Mouse (Mus musculus): ENCODE measurements around the gene Adgrf2. TPM values are rescaled to one million over a fixed set of nuclear protein-coding genes. Genes with fewer than 3 reads are reported as not detected.

Gene Adgrf2
- polyA plus RNA-seq, 1 experiment, result 0.23 TPM

- TF ChIP-seq POLR2A (IDR thresholded peaks at IDR 0.05; ENCODE audit: control insufficient read depth, extremely low read depth, insufficient read depth, low read length, poor library complexity) (no peak), CTCF (IDR thresholded peaks at IDR 0.05; ENCODE audit: borderline replicate concordance, control insufficient read depth, extremely low read depth, insufficient read depth, low read length, poor library complexity) (no peak)
- no peak for DNase-seq
- WGBS, result 90% methylated on average over 2 of the region's 2 CpGs
These were observed 10.2 kb upstream of the Adgrf2 start for GRCm38 (mm10) chr17:42752173-42752572.

GRCm38 (mm10) chr17:42745657-42746420, 3.9 kb upstream of the Adgrf2 start:
- WGBS, result 92% methylated on average over 6 of the region's 6 CpGs
- no peak for DNase-seq
- no peak overlapping the region for H3K4me3 ChIP-seq (ENCODE audit: control insufficient read depth, insufficient read depth, low read length)
- TF ChIP-seq CTCF (IDR thresholded peaks at IDR 0.05; ENCODE audit: borderline replicate concordance, control insufficient read depth, extremely low read depth, insufficient read depth, low read length, poor library complexity), result no peak
- TF ChIP-seq POLR2A (IDR thresholded peaks at IDR 0.05; ENCODE audit: control insufficient read depth, extremely low read depth, insufficient read depth, low read length, poor library complexity), result no peak
- no peaks in the 10 kb centered on the region for H3K4me1 ChIP-seq (replicated peaks; ENCODE audit: control insufficient read depth, insufficient read depth, low read length)
- H3K27me3 ChIP-seq (ENCODE audit: control insufficient read depth, insufficient read depth, low read length), result no peaks in the 10 kb centered on the region
- H3K36me3 ChIP-seq (ENCODE audit: control insufficient read depth, insufficient read depth, low read length), result no peaks in the 10 kb centered on the region
- no peak overlapping the region for H3K27ac ChIP-seq (ENCODE audit: control insufficient read depth, insufficient read depth, low read length)

More at GRCm38 (mm10) chr17:42752173-42752572, 10.2 kb upstream of the Adgrf2 start:
- Histone ChIP-seq H3K27me3 (ENCODE audit: control insufficient read depth, insufficient read depth, low read length) (no peaks in the 10 kb centered on the region), H3K36me3 (ENCODE audit: control insufficient read depth, insufficient read depth, low read length) (no peaks in the 10 kb centered on the region), H3K4me3 (ENCODE audit: control insufficient read depth, insufficient read depth, low read length) (no peak overlapping the region), H3K27ac (ENCODE audit: control insufficient read depth, insufficient read depth, low read length) (no peak overlapping the region), H3K4me1 (replicated peaks; ENCODE audit: control insufficient read depth, insufficient read depth, low read length) (no peaks in the 10 kb centered on the region)

GRCm38 (mm10) chr17:42742823-42743222, 844 bp upstream of the Adgrf2 start:
- no peak for TF ChIP-seq POLR2A (IDR thresholded peaks at IDR 0.05; ENCODE audit: control insufficient read depth, extremely low read depth, insufficient read depth, low read length, poor library complexity)
- TF ChIP-seq CTCF (IDR thresholded peaks at IDR 0.05; ENCODE audit: borderline replicate concordance, control insufficient read depth, extremely low read depth, insufficient read depth, low read length, poor library complexity), result no peak
- DNase-seq, result no peak
- 93% methylated on average over 3 of the region's 3 CpGs for WGBS
- Histone ChIP-seq H3K36me3 (ENCODE audit: control insufficient read depth, insufficient read depth, low read length) (no peaks in the 10 kb centered on the region), H3K4me3 (ENCODE audit: control insufficient read depth, insufficient read depth, low read length) (no peak overlapping the region), H3K27ac (ENCODE audit: control insufficient read depth, insufficient read depth, low read length) (no peak overlapping the region), H3K27me3 (ENCODE audit: control insufficient read depth, insufficient read depth, low read length) (no peaks in the 10 kb centered on the region), H3K4me1 (replicated peaks; ENCODE audit: control insufficient read depth, insufficient read depth, low read length) (no peaks in the 10 kb centered on the region)

GRCm38 (mm10) chr17:42738794-42739193, 3.2 kb downstream of the Adgrf2 start:
- no peak for TF ChIP-seq POLR2A (IDR thresholded peaks at IDR 0.05; ENCODE audit: control insufficient read depth, extremely low read depth, insufficient read depth, low read length, poor library complexity)
- TF ChIP-seq CTCF (IDR thresholded peaks at IDR 0.05; ENCODE audit: borderline replicate concordance, control insufficient read depth, extremely low read depth, insufficient read depth, low read length, poor library complexity), result no peak

GRCm38 (mm10) chr17:42717161-42717560, 24.8 kb downstream of the Adgrf2 start:
- TF ChIP-seq POLR2A (IDR thresholded peaks at IDR 0.05; ENCODE audit: control insufficient read depth, extremely low read depth, insufficient read depth, low read length, poor library complexity) (no peak), CTCF (IDR thresholded peaks at IDR 0.05; ENCODE audit: borderline replicate concordance, control insufficient read depth, extremely low read depth, insufficient read depth, low read length, poor library complexity) (no peak)
- Histone ChIP-seq H3K4me3 (ENCODE audit: control insufficient read depth, insufficient read depth, low read length) (no peak overlapping the region), H3K27me3 (ENCODE audit: control insufficient read depth, insufficient read depth, low read length) (no peaks in the 10 kb centered on the region), H3K27ac (ENCODE audit: control insufficient read depth, insufficient read depth, low read length) (no peak overlapping the region), H3K4me1 (replicated peaks; ENCODE audit: control insufficient read depth, insufficient read depth, low read length) (no peaks in the 10 kb centered on the region), H3K36me3 (ENCODE audit: control insufficient read depth, insufficient read depth, low read length) (no peaks in the 10 kb centered on the region)
- WGBS, result 49% methylated on average over 3 of the region's 3 CpGs
- DNase-seq, result no peak

More at GRCm38 (mm10) chr17:42738794-42739193, 3.2 kb downstream of the Adgrf2 start:
- no peak overlapping the region for H3K4me3 ChIP-seq (ENCODE audit: control insufficient read depth, insufficient read depth, low read length)
- H3K27ac ChIP-seq (ENCODE audit: control insufficient read depth, insufficient read depth, low read length), result no peak overlapping the region
- WGBS, result 89% methylated on average over 6 of the region's 6 CpGs
- no peaks in the 10 kb centered on the region for H3K36me3 ChIP-seq (ENCODE audit: control insufficient read depth, insufficient read depth, low read length)
- no peaks in the 10 kb centered on the region for H3K27me3 ChIP-seq (ENCODE audit: control insufficient read depth, insufficient read depth, low read length)
- no peaks in the 10 kb centered on the region for H3K4me1 ChIP-seq (replicated peaks; ENCODE audit: control insufficient read depth, insufficient read depth, low read length)
- no peak for DNase-seq

- TF ChIP-seq POLR2A (IDR thresholded peaks at IDR 0.05; ENCODE audit: control insufficient read depth, extremely low read depth, insufficient read depth, low read length, poor library complexity) (no peak), CTCF (IDR thresholded peaks at IDR 0.05; ENCODE audit: borderline replicate concordance, control insufficient read depth, extremely low read depth, insufficient read depth, low read length, poor library complexity) (no peak)
- Histone ChIP-seq H3K4me1 (replicated peaks; ENCODE audit: control insufficient read depth, insufficient read depth, low read length) (no peaks in the 10 kb centered on the region), H3K27ac (ENCODE audit: control insufficient read depth, insufficient read depth, low read length) (no peak overlapping the region), H3K27me3 (ENCODE audit: control insufficient read depth, insufficient read depth, low read length) (no peaks in the 10 kb centered on the region), H3K4me3 (ENCODE audit: control insufficient read depth, insufficient read depth, low read length) (no peak overlapping the region), H3K36me3 (ENCODE audit: control insufficient read depth, insufficient read depth, low read length) (no peaks in the 10 kb centered on the region)
- no peak for DNase-seq
- WGBS, result 93% methylated on average over 7 of the region's 7 CpGs
These were observed 27.0 kb downstream of the Adgrf2 start for GRCm38 (mm10) chr17:42714991-42715390.
